Mouse (Mus musculus): ENCODE results near the gene Nfatc3. TPM values are rescaled to one million over a fixed set of nuclear protein-coding genes. Genes with fewer than 3 reads are reported as not detected.

Nfatc3 gene
- polyA plus RNA-seq, 1 experiment from 2014 or later: 4.2 TPM

GRCm38 (mm10) chr8:106061686-106062085, 3.0 kb downstream of the Nfatc3 start:
- Histone ChIP-seq H3K27ac (replicated peaks) (no peak overlapping the region), H3K9me3 (no peaks in the 10 kb centered on the region), H3K36me3 (no peaks in the 10 kb centered on the region), H3K27me3 (no peaks in the 10 kb centered on the region), H3K9ac (no peak overlapping the region), H3K4me1 (replicated peaks) (peaks cover 42% of the 10 kb centered on the region), H3K4me2 (peak overlapping the region; percentile 78), H3K4me3 (peak overlapping the region; percentile 91; the same call in 1 of the 2 replicates)
- 88% methylated on average over 6 of the region's 6 CpGs for WGBS
- no peak for ATAC-seq (ENCODE audit: low read depth)

GRCm38 (mm10) chr8:106063046-106063445, 4.4 kb downstream of the Nfatc3 start:
- Histone ChIP-seq H3K27me3 (no peaks in the 10 kb centered on the region), H3K9me3 (no peaks in the 10 kb centered on the region), H3K4me3 (no peak overlapping the region), H3K27ac (replicated peaks) (no peak overlapping the region), H3K9ac (no peak overlapping the region), H3K4me2 (no peak overlapping the region), H3K36me3 (no peaks in the 10 kb centered on the region), H3K4me1 (replicated peaks) (peaks cover 40% of the 10 kb centered on the region)
- 97% methylated on average over 7 of the region's 7 CpGs for WGBS
- ATAC-seq (ENCODE audit: low read depth): no peak

- Histone ChIP-seq H3K9ac (no peak overlapping the region), H3K4me2 (no peak overlapping the region), H3K27me3 (no peaks in the 10 kb centered on the region), H3K4me1 (replicated peaks) (peaks cover 15% of the 10 kb centered on the region), H3K27ac (replicated peaks) (no peak overlapping the region), H3K9me3 (no peaks in the 10 kb centered on the region), H3K36me3 (no peaks in the 10 kb centered on the region), H3K4me3 (no peak overlapping the region)
- no peak for ATAC-seq (ENCODE audit: low read depth)
- WGBS: 92% methylated on average over 2 of the region's 2 CpGs
Observed at GRCm38 (mm10) chr8:106066721-106067120, 8.1 kb downstream of the Nfatc3 start.

DNA sequence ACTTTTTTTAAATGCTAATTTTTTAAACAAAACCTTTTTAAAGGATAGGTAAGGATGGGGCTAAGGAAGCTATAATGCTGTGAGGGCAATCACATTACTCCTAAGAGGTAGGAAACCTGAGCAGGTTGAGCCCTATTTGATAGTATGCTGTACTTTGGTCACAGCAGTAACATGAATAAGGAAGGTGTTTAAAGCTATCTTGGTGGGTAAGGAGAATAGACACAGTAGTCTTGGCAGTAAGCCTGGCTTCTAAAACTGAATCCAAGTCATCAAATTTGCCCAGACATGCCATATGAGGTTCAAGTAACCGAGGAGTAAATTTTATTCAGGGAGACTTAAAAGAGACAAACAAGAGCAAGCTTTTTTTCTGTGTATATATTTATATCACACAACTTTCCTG, 10.9 kb downstream of the Nfatc3 start:
- ATAC-seq (ENCODE audit: low read depth): no peak
- Histone ChIP-seq H3K4me3 (no peak overlapping the region), H3K4me2 (no peak overlapping the region), H3K27me3 (no peaks in the 10 kb centered on the region), H3K27ac (replicated peaks) (no peak overlapping the region), H3K9ac (no peak overlapping the region), H3K9me3 (no peaks in the 10 kb centered on the region), H3K4me1 (replicated peaks) (no peaks in the 10 kb centered on the region), H3K36me3 (no peaks in the 10 kb centered on the region)
- whole genome bisulfite sequencing: 76% methylated on average over 1 of the region's 1 CpGs

GRCm38 (mm10) chr8:106072113-106072512, 13.5 kb downstream of the Nfatc3 start:
- 0 out of 2 replicates have a peak, but pooled peaks cover 3% of the 10 kb centered on the region for H3K4me1 ChIP-seq (replicated peaks)
- H3K4me2 ChIP-seq: no peak overlapping the region
- H3K27me3 ChIP-seq: no peaks in the 10 kb centered on the region
- no peaks in the 10 kb centered on the region for H3K9me3 ChIP-seq
- H3K4me3 ChIP-seq: no peak overlapping the region
- H3K36me3 ChIP-seq: no peaks in the 10 kb centered on the region
- ATAC-seq (ENCODE audit: low read depth): no peak
- H3K9ac ChIP-seq: no peak overlapping the region
- no peak overlapping the region for H3K27ac ChIP-seq (replicated peaks)

DNA sequence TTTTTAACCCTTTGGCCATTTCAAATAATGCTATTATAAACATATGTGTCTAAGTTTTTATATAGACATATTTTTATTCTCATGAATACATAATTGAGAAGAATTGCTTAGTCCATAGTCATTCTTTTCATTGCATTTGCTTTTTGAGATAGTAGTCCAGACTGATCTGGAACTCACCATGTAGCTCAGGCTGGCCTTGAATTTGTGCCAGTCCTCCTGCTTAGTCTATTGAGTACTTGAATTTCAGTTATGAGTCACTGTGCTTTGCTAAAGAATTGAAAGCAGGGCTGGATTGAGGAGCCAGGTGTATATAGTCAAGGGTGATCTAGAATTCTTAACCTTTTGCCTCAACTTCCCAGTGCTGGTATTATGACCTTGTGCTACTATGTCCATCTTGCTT, 15.6 kb downstream of the Nfatc3 start:
- no peak for ATAC-seq (ENCODE audit: low read depth)
- Histone ChIP-seq H3K9ac (no peak overlapping the region), H3K4me2 (no peak overlapping the region), H3K4me1 (replicated peaks) (0 out of 2 replicates have a peak, but pooled peaks cover 3% of the 10 kb centered on the region), H3K4me3 (no peak overlapping the region), H3K27me3 (no peaks in the 10 kb centered on the region), H3K36me3 (peaks cover 5% of the 10 kb centered on the region; the same call in 1 of the 2 replicates), H3K9me3 (no peaks in the 10 kb centered on the region), H3K27ac (replicated peaks) (no peak overlapping the region)

- H3K4me3 ChIP-seq: no peak overlapping the region
Observed at GRCm38 (mm10) chr8:106074659-106075058, 16.0 kb downstream of the Nfatc3 start.

GRCm38 (mm10) chr8:106075161-106075862, 16.7 kb downstream of the Nfatc3 start:
- H3K9ac ChIP-seq: no peak overlapping the region
- H3K27me3 ChIP-seq: no peaks in the 10 kb centered on the region
- 81% methylated on average over 9 of the region's 9 CpGs for WGBS
- H3K4me3 ChIP-seq: no peak overlapping the region
- H3K27ac ChIP-seq (replicated peaks): no peak overlapping the region
- H3K4me2 ChIP-seq: no peak overlapping the region
- ATAC-seq (ENCODE audit: low read depth): no peak
- H3K36me3 ChIP-seq: peaks cover 9% of the 10 kb centered on the region; the same call in 1 of the 2 replicates
- H3K4me1 ChIP-seq (replicated peaks): 0 out of 2 replicates have a peak, but pooled peaks cover 3% of the 10 kb centered on the region
- H3K9me3 ChIP-seq: no peaks in the 10 kb centered on the region

More at GRCm38 (mm10) chr8:106074659-106075058, 16.0 kb downstream of the Nfatc3 start:
- 0 out of 2 replicates have a peak, but pooled peaks cover 3% of the 10 kb centered on the region for H3K4me1 ChIP-seq (replicated peaks)
- no peak for ATAC-seq (ENCODE audit: low read depth)
- no peaks in the 10 kb centered on the region for H3K27me3 ChIP-seq
- peaks cover 9% of the 10 kb centered on the region; the same call in 1 of the 2 replicates for H3K36me3 ChIP-seq
- H3K9me3 ChIP-seq: no peaks in the 10 kb centered on the region
- no peak overlapping the region for H3K4me2 ChIP-seq
- WGBS: 94% methylated on average over 1 of the region's 1 CpGs
- H3K9ac ChIP-seq: no peak overlapping the region
- no peak overlapping the region for H3K27ac ChIP-seq (replicated peaks)

- Histone ChIP-seq H3K36me3 (peaks cover 9% of the 10 kb centered on the region; the same call in 1 of the 2 replicates), H3K4me2 (no peak overlapping the region), H3K27me3 (no peaks in the 10 kb centered on the region), H3K27ac (replicated peaks) (no peak overlapping the region), H3K9me3 (no peaks in the 10 kb centered on the region), H3K4me3 (no peak overlapping the region), H3K4me1 (replicated peaks) (0 out of 2 replicates have a peak, but pooled peaks cover 3% of the 10 kb centered on the region), H3K9ac (no peak overlapping the region)
- ATAC-seq (ENCODE audit: low read depth): no peak
- 97% methylated on average over 5 of the region's 5 CpGs for WGBS
Observed at GRCm38 (mm10) chr8:106075863-106076174, 17.2 kb downstream of the Nfatc3 start.

GRCm38 (mm10) chr8:106076612-106077011, 18.0 kb downstream of the Nfatc3 start:
- Histone ChIP-seq H3K9me3 (no peaks in the 10 kb centered on the region), H3K27me3 (no peaks in the 10 kb centered on the region), H3K27ac (replicated peaks) (no peak overlapping the region), H3K4me2 (no peak overlapping the region), H3K9ac (no peak overlapping the region), H3K4me1 (replicated peaks) (0 out of 2 replicates have a peak, but pooled peaks cover 3% of the 10 kb centered on the region), H3K36me3 (peaks cover 13% of the 10 kb centered on the region), H3K4me3 (no peak overlapping the region)
- no peak for ATAC-seq (ENCODE audit: low read depth)
- 77% methylated on average over 5 of the region's 5 CpGs for WGBS

- 0 out of 2 replicates have a peak, but pooled peaks cover 3% of the 10 kb centered on the region for H3K4me1 ChIP-seq (replicated peaks)
- H3K4me2 ChIP-seq: no peak overlapping the region
- ATAC-seq (ENCODE audit: low read depth): 0 out of 2 replicates have a peak, but pooled peaks have one; percentile 27
- H3K27ac ChIP-seq (replicated peaks): no peak overlapping the region
- peaks cover 18% of the 10 kb centered on the region for H3K36me3 ChIP-seq
- no peak overlapping the region for H3K4me3 ChIP-seq
- no peaks in the 10 kb centered on the region for H3K27me3 ChIP-seq
- no peaks in the 10 kb centered on the region for H3K9me3 ChIP-seq
- H3K9ac ChIP-seq: no peak overlapping the region
- 94% methylated on average over 1 of the region's 1 CpGs for WGBS
Observed at GRCm38 (mm10) chr8:106077452-106078067, 18.9 kb downstream of the Nfatc3 start.

DNA sequence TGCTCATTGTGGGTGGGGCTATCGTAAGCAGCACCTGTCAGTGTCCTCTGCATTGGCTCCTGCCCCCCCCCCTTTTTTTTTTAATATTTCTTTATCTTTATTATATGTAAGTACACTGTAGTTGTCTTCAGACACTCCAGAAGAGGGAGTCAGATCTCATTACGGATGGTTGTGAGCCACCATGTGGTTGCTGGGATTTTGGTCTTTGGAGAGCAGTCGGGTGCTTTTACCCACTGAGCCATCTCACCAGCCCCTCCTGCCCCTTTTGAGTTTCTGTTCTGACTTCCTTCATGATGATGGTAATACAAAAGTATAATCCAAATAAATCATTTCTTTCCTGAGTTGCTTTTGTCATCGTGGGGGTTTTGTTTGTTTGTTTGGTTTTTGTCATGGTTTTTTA, 43.7 kb downstream of the Nfatc3 start:
- Histone ChIP-seq H3K36me3 (peaks cover 39% of the 10 kb centered on the region), H3K9me3 (no peaks in the 10 kb centered on the region), H3K4me3 (no peak overlapping the region), H3K4me2 (no peak overlapping the region), H3K4me1 (replicated peaks) (no peaks in the 10 kb centered on the region), H3K27me3 (no peaks in the 10 kb centered on the region), H3K9ac (no peak overlapping the region), H3K27ac (replicated peaks) (no peak overlapping the region)
- ATAC-seq (ENCODE audit: low read depth): no peak
- 89% methylated on average over 4 of the region's 4 CpGs for WGBS

Measured in neural tube, embryonic 13.5 days (tissue).